Mouse (Mus musculus): ENCODE results near the gene Pxn. TPM values are rescaled to one million over a fixed set of nuclear protein-coding genes. Genes with fewer than 3 reads are reported as not detected.

Gene Pxn
- polyA plus RNA-seq, 1 experiment from 2014 or later = 28.6 TPM

DNA sequence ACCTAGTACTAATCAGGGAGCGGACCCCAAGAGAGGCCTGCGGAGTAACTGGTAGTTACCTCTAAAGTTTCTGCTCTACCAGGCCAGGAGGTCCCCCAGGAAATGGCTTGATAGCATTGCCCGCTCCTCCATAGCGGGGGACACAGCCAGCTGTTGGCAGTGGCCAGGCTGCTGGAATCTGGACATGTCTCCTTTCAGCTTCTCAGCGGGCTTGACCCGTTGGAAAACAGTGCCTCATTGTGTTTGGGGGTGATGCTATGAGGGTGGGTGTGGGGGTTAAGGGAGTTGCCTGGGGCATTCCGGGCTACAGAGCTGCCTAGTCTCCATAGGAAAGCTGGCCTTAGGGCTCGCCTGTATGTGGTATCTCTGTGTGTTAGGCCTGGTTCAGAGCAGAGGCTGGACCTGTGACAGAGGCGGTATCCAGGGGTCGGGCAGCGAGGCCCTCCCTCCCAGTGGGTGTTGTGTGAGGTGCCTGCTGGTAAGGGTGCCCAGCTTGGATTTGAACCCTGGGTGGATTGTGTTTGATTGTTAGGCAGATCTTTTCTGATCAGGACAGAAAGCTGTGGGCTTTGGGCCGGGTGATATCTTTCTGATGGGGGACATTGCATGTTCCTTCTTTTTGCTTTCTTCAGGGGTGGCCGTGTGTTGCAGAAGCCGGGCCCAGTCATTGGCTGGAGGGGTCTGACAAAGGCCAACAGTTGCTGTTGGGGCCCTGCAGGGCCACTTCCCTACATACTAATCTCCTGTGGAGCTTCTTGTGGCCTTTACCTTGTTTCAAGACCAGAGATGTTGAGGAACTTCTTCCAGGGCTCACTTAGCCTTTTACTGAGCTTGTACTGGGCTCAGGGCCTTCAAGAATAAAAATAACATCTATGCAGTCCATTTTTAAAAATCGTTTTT is 3.6 kb downstream of the Pxn start:
- H3K9ac ChIP-seq (ENCODE audit: low read depth, low read length) = peak overlapping the region; percentile 92

DNA sequence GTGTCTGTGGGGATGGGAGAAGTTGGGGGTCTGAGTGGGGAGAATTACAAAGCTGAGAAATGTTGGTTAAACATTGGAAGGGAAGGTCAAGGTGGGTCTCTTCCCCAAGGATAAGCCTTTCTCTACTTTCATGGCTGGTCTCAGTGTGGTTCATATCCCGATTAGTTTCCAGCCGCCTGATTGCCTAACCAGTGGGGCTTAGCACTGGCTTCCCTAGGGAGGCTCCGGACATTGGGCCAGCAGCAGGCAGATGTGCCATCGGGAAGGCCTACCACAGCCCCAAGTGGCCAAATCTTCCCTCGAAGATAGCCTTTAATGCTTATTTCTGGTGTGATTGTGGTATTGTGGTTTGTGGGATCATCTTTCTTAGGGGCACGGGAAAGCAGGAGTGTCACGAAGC is 5.9 kb downstream of the Pxn start:
- DNase-seq (ENCODE audit: low spot score) = no peak
- Histone ChIP-seq H3K36me3 (ENCODE audit: control insufficient read depth, insufficient read depth, low read length) (no peaks in the 10 kb centered on the region), H3K9ac (ENCODE audit: low read depth, low read length) (no peak overlapping the region), H3K4me2 (ENCODE audit: low read depth, low read length) (no peak overlapping the region), H3K4me1 (ENCODE audit: control insufficient read depth, insufficient read depth, low read length) (peaks cover 43% of the 10 kb centered on the region), H3K27me3 (replicated peaks; ENCODE audit: control insufficient read depth, insufficient read depth, low read length) (no peaks in the 10 kb centered on the region), H3K27ac (replicated peaks; ENCODE audit: low read depth, low read length) (no peak overlapping the region), H3K9me3 (ENCODE audit: control insufficient read depth, low read length) (no peaks in the 10 kb centered on the region), H3K4me3 (ENCODE audit: low read depth, low read length) (no peak overlapping the region)
- 82% methylated on average over 7 of the region's 7 CpGs for WGBS
- no peak for ATAC-seq (ENCODE audit: low read depth)

More for the DNA sequence above, 3.6 kb downstream of the Pxn start:
- Histone ChIP-seq H3K4me2 (ENCODE audit: low read depth, low read length) (peak overlapping the region; percentile 94), H3K9me3 (ENCODE audit: control insufficient read depth, low read length) (no peaks in the 10 kb centered on the region), H3K27me3 (replicated peaks; ENCODE audit: control insufficient read depth, insufficient read depth, low read length) (no peaks in the 10 kb centered on the region), H3K4me1 (ENCODE audit: control insufficient read depth, insufficient read depth, low read length) (peaks cover 38% of the 10 kb centered on the region), H3K4me3 (ENCODE audit: low read depth, low read length) (peak overlapping the region; percentile 92), H3K36me3 (ENCODE audit: control insufficient read depth, insufficient read depth, low read length) (no peaks in the 10 kb centered on the region), H3K27ac (replicated peaks; ENCODE audit: low read depth, low read length) (peak overlapping the region; percentile 65)
- DNase-seq (ENCODE audit: low spot score) (peak; percentile 42), ATAC-seq (ENCODE audit: low read depth) (no peak)
- 49% methylated on average over 15 of the region's 15 CpGs for WGBS

DNA sequence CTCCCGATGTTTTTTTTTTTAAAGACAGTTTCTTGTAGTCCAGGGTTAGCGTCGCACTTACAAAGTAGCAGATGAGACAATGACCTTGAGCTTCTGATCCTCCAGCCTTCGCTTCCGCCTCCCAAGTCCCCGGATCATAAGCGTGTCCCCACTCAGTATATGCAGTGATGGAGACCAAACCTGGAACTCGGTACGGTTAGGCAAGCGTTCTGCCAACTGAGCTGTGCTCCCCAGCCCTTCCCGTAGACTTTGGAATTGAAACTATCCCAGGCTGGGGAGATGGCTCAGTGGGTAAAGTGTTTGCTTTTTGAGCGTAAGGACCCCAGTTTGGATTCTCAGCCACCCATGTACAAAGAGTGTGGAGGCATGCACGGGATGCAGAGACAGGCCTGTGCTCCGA is 6.8 kb downstream of the Pxn start:
- no peaks in the 10 kb centered on the region for H3K9me3 ChIP-seq (ENCODE audit: control insufficient read depth, low read length)
- H3K36me3 ChIP-seq (ENCODE audit: control insufficient read depth, insufficient read depth, low read length) = no peaks in the 10 kb centered on the region
- H3K4me2 ChIP-seq (ENCODE audit: low read depth, low read length) = no peak overlapping the region
- no peak overlapping the region for H3K9ac ChIP-seq (ENCODE audit: low read depth, low read length)
- no peak overlapping the region for H3K4me3 ChIP-seq (ENCODE audit: low read depth, low read length)
- H3K27ac ChIP-seq (replicated peaks; ENCODE audit: low read depth, low read length) = no peak overlapping the region
- H3K27me3 ChIP-seq (replicated peaks; ENCODE audit: control insufficient read depth, insufficient read depth, low read length) = no peaks in the 10 kb centered on the region
- DNase-seq (ENCODE audit: low spot score) (no peak), ATAC-seq (ENCODE audit: low read depth) (no peak)
- 94% methylated on average over 14 of the region's 14 CpGs for WGBS
- peaks cover 34% of the 10 kb centered on the region for H3K4me1 ChIP-seq (ENCODE audit: control insufficient read depth, insufficient read depth, low read length)

DNA sequence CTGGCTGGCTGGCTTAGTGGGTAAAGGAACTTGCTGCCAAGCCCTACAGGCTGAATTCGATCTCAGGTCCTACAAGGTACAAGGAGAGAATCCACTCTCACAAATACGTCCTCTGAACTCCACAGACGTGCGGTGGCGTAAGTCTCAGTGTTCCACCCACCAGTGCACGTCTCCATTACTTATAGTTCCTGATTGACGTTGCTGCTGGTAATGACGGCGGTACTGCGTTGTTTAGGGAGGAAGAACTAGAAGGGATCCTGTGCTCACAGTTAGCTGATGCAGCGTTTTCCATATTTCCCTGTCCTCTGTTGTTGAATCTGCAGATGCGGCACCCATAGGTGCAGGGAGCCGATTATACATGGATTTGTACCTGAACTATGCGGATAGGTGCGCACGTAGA is 7.2 kb downstream of the Pxn start:
- Histone ChIP-seq H3K4me1 (ENCODE audit: control insufficient read depth, insufficient read depth, low read length) (peaks cover 29% of the 10 kb centered on the region), H3K4me3 (ENCODE audit: low read depth, low read length) (no peak overlapping the region), H3K9me3 (ENCODE audit: control insufficient read depth, low read length) (no peaks in the 10 kb centered on the region), H3K36me3 (ENCODE audit: control insufficient read depth, insufficient read depth, low read length) (no peaks in the 10 kb centered on the region), H3K27me3 (replicated peaks; ENCODE audit: control insufficient read depth, insufficient read depth, low read length) (no peaks in the 10 kb centered on the region), H3K9ac (ENCODE audit: low read depth, low read length) (no peak overlapping the region), H3K4me2 (ENCODE audit: low read depth, low read length) (no peak overlapping the region), H3K27ac (replicated peaks; ENCODE audit: low read depth, low read length) (no peak overlapping the region; the same call in 1 of the 2 replicates)
- DNase-seq (ENCODE audit: low spot score) (no peak), ATAC-seq (ENCODE audit: low read depth) (no peak)
- 91% methylated on average over 16 of the region's 16 CpGs for WGBS

DNA sequence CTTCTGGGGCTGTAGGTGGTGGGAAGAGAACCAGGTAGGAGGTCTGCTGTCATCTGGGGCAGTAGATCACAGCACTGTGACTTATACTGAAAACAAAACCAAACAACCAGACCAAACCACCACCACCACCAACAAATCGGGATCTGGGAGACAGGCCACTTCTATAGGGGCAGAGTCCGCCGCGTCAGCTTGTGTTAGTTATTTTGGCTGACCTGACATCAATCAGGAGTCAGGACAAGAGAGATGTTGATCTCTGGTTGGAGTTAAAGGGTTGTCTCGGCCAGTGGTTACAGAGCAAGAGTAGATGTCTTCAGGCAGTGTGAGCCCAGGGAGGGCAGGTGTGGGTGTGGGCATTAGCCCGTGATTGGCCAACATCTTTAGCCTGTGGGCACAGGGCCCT is 7.9 kb downstream of the Pxn start:
- Histone ChIP-seq H3K9ac (ENCODE audit: low read depth, low read length) (peak overlapping the region; percentile 46), H3K27ac (replicated peaks; ENCODE audit: low read depth, low read length) (peak overlapping the region; percentile 93), H3K9me3 (ENCODE audit: control insufficient read depth, low read length) (no peaks in the 10 kb centered on the region), H3K36me3 (ENCODE audit: control insufficient read depth, insufficient read depth, low read length) (no peaks in the 10 kb centered on the region), H3K4me3 (ENCODE audit: low read depth, low read length) (no peak overlapping the region), H3K27me3 (replicated peaks; ENCODE audit: control insufficient read depth, insufficient read depth, low read length) (no peaks in the 10 kb centered on the region), H3K4me2 (ENCODE audit: low read depth, low read length) (peak overlapping the region; percentile 51), H3K4me1 (ENCODE audit: control insufficient read depth, insufficient read depth, low read length) (peaks cover 23% of the 10 kb centered on the region)
- ATAC-seq (ENCODE audit: low read depth) (no peak), DNase-seq (ENCODE audit: low spot score) (no peak)
- WGBS = 45% methylated on average over 6 of the region's 6 CpGs

DNA sequence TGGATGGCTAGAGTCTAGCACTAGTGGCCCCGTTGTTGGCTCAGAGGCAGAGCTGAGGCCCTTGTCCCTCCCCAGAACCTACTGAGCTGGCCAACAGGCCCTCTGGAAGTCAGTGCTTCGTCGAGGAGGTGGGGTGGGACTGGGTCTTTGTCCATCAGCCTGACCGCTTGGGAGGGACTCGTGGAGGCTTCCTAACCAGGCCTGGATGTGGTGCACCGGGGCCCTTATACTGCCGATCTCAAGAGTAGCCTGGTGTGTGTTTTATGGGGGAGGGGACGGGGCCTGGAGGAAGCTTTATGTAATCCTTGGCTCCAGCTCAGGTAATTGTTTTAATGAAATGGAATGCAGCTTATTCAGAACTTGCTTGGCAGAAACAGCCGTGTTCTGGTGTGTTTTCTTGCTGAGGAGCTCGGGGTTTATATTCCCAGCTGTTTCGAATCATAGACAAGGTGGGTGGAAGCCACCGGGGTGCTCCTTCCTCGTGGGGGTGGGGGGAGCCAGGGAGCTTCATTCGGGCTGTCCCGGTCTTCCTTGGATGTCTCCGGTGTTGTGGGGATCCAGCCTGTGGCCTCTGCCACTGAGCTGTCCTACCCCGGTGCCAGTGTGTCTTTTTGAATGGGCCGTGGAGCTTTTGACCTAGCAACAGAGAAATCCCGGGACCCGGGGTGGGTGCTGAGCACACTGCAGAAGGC is 8.6 kb downstream of the Pxn start:
- H3K9ac ChIP-seq (ENCODE audit: low read depth, low read length) = peak overlapping the region; percentile 46
- H3K27me3 ChIP-seq (replicated peaks; ENCODE audit: control insufficient read depth, insufficient read depth, low read length) = no peaks in the 10 kb centered on the region
- DNase-seq (ENCODE audit: low spot score) (peak; percentile 96), ATAC-seq (ENCODE audit: low read depth) (peak; percentile 89)
- no peaks in the 10 kb centered on the region for H3K9me3 ChIP-seq (ENCODE audit: control insufficient read depth, low read length)
- peak overlapping the region; percentile 93 for H3K27ac ChIP-seq (replicated peaks; ENCODE audit: low read depth, low read length)
- no peaks in the 10 kb centered on the region for H3K36me3 ChIP-seq (ENCODE audit: control insufficient read depth, insufficient read depth, low read length)
- peak overlapping the region; percentile 51 for H3K4me2 ChIP-seq (ENCODE audit: low read depth, low read length)
- H3K4me3 ChIP-seq (ENCODE audit: low read depth, low read length) = 0 out of 2 replicates have a peak overlapping the region, but pooled peaks have one; percentile 8
- peaks cover 18% of the 10 kb centered on the region for H3K4me1 ChIP-seq (ENCODE audit: control insufficient read depth, insufficient read depth, low read length)
- WGBS = 15% methylated on average over 20 of the region's 20 CpGs

DNA sequence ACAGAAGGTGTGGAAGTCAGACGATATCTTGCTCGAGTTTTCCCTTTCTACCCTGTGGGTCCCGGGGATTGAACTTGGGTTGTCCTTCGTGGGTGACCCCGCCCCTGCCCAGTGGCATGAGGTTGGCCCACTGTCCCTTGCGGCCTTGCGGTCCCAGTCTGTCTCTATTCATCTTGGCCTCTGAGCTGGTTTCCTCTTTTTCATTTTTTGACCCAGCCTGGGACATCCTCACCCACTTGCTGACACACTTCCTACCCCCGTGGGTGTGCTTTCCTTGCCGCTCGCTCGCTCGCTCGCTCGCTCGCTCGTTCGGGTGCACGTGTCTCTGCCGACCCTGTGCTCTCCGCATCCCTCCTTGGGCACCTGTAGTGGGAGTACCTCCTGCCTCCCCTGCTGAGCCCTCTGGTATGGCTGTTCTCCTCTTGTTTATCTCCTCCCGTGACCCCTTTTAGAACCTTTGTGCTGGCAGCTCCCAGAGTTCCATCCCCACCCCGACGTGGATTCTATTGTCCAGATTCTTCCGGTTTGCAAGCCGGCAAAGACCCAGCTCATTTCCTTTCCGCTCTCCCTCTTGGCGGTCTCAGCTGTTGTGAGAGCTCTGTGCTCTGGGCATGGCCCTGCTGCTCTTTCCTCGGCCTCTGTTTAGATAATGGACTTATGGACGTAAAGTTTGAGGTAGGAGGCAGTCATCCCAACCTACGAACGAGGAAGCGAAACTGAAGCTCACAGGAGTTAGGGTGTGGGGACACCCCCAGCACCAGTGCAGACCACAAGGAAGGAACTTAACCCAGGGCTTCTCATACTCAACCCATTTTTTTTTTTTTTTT is 9.8 kb downstream of the Pxn start:
- DNase-seq (ENCODE audit: low spot score) (no peak), ATAC-seq (ENCODE audit: low read depth) (no peak)
- no peak overlapping the region for H3K4me2 ChIP-seq (ENCODE audit: low read depth, low read length)
- peak overlapping the region; percentile 93 for H3K27ac ChIP-seq (replicated peaks; ENCODE audit: low read depth, low read length)
- H3K4me3 ChIP-seq (ENCODE audit: low read depth, low read length) = no peak overlapping the region
- H3K9ac ChIP-seq (ENCODE audit: low read depth, low read length) = no peak overlapping the region
- peaks cover 14% of the 10 kb centered on the region for H3K4me1 ChIP-seq (ENCODE audit: control insufficient read depth, insufficient read depth, low read length)
- WGBS = 83% methylated on average over 32 of the region's 32 CpGs
- H3K36me3 ChIP-seq (ENCODE audit: control insufficient read depth, insufficient read depth, low read length) = no peaks in the 10 kb centered on the region
- H3K27me3 ChIP-seq (replicated peaks; ENCODE audit: control insufficient read depth, insufficient read depth, low read length) = no peaks in the 10 kb centered on the region
- no peaks in the 10 kb centered on the region for H3K9me3 ChIP-seq (ENCODE audit: control insufficient read depth, low read length)

DNA sequence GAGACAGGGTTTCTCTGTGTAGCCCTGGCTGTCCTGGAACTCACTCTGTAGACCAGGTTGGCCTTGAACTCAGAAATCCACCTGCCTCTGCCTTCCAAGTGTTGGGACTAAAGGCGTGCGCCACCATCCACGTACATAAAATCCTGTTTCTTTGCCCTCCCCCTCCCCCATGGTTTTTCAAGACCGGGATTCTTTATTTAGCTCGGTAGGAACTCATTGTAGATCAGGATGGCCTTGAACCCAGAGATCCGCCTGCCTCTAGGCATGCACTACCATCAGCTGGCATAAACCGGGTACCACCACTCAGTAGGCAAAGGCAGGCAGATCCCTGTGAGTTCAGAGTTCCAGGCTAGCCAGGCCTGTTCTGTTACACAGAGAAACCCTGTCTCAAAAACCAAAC is 10.4 kb downstream of the Pxn start:
- no peak for DNase-seq (ENCODE audit: low spot score)
- ATAC-seq (ENCODE audit: low read depth) = no peak
- Histone ChIP-seq H3K9me3 (ENCODE audit: control insufficient read depth, low read length) (no peaks in the 10 kb centered on the region), H3K27me3 (replicated peaks; ENCODE audit: control insufficient read depth, insufficient read depth, low read length) (no peaks in the 10 kb centered on the region), H3K4me2 (ENCODE audit: low read depth, low read length) (no peak overlapping the region), H3K36me3 (ENCODE audit: control insufficient read depth, insufficient read depth, low read length) (no peaks in the 10 kb centered on the region), H3K9ac (ENCODE audit: low read depth, low read length) (no peak overlapping the region), H3K27ac (replicated peaks; ENCODE audit: low read depth, low read length) (peak overlapping the region; percentile 93; the same call in 1 of the 2 replicates), H3K4me3 (ENCODE audit: low read depth, low read length) (no peak overlapping the region), H3K4me1 (ENCODE audit: control insufficient read depth, insufficient read depth, low read length) (peaks cover 14% of the 10 kb centered on the region)
- 91% methylated on average over 7 of the region's 7 CpGs for WGBS
